Mouse (Mus musculus) ovary, postnatal 36 days (tissue): ENCODE measurements around the gene Ttf2.

Experiments
- DNase-seq: peaks from one replicate; pipeline ENCODE4 v3.0.0; 2022; ENCODE audit warnings: low spot score, mixed read lengths

The Ttf2 gene

DNA sequence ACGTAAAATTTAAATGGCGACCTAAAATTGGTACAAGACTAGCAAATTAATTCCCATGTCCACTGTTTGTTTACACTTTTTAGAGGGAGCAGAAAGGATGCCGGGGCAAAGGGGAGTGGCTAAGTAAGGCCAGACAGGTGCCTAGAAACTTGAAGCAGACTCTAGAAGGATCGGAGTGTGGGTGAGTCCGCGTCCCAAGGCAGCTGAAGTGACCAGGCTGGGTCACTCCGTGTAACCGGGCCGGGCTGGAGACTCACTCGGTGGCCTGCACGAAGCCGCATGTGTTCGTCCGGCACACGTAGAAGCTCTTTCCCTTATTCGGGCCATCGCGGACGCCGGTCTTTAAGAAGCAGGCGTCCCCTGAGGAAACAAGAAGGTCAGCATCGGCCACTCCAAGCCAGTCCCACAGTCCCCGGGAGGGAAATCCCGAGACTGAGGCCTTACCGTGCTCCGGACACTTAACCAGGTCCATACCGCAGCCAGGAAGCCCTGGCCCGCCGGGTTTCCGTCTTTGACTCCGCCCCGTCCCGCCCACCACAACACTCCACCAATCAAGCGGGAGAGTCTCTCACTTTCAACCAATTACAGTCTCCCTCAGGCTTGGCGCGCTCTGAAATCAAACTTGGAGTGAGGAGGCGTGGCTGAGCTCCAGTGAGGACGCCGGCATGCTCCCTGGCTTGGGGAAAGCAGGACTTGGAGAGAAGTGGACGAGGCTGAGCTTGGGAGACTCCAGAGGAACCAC lies at the start of gene Ttf2:
Ttf2 (minus strand) TSS at position 488 of the 742 bp plus-strand sequence.
- peak; percentile 91 for DNase-seq

DNA sequence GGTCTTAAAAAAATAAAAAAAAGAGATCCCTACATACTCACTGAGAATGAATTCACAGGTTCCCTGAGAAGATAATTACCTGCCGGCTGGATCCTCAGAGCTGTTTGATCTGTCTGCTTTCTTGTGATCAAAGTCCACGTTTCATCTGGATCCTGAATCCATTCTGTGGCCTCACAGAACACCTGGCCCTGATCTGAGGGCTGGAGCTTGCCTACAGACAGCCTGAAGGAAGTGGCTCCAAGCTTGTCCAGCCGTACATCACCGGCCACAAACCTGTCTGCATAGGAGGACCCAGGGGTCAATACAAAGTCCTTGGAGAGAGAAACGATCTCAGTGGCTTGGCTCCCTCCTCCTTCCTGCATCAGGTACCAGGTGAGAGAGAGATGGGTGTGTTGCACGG lies 49.0 kb upstream of the Ttf2 start:
- DNase-seq = no peak

DNA sequence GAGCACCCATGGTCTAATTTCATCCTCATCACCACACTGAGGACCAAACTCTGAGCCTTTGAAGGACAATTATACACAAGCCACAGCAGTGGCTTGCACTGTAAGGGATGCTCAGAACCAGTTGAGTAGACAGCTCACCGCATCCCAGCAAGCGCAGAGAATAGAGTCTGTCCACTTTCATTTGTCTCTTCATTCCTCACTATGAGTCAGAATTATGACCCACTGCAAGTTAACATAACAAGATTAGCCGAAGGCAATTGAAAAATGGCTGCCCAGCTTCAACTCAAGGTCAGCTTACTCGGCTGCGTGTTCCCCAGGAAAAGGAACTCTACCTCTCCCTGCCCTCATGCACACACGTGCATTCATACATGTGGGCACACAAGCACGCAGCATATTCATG lies 46.6 kb upstream of the Ttf2 start:
- no peak for DNase-seq

DNA sequence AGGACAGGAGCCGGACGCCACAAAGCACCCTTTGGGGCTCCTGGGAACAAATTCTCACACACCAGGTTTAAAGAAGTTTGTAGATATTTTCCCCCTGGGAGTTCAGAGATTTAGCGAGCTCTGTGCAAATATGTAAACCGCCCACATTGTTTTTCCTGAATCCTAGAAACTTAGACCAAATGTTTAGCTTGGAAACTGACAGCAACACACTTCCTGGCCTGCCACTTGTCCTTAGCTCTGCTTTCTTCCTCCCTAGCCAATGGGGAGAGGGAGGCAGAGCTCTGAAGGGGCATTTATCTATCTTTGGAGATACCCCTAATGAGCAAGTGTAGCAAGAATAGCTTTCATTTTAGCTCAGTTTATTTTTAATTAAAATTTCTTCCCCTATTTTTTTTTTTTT lies 45.8 kb upstream of the Ttf2 start:
- DNase-seq = no peak

DNA sequence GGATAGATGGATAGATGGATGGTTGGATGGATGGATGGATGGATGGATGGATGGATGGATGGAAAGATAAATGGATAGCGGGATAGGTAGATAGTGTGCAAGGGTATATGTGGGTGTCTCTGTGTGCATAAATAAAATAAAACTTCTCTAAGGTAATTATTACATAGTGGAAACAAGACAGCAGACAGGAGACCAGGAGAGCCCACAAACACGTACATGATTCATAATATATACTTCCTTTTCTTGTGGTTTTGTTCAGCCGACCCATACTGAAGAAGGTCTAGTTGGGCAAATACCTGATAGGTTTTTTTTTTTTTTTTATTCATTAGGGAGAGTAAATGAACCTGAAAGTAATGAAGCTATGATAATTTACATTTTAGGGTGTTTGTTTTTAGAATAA lies 44.1 kb upstream of the Ttf2 start:
- no peak for DNase-seq

DNA sequence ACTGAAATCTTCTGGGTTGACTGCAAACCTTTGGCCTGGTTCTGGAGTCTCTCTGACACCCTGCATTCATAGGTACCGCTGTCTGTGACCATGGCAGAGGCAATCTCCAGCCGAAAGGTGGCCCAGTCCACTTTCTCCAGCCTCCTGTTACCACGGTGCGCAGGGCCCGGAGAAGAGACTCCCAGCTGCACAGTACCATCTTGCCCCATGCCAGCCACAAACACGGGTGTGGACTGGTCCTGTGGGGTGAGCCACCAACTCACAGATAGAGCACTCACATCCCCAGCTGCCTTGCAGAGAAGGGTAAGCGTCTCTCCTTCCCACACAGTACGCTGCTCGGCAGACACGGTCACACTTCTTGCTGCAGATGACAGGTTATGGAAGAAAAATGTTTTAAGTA lies 43.5 kb upstream of the Ttf2 start:
- DNase-seq = no peak

DNA sequence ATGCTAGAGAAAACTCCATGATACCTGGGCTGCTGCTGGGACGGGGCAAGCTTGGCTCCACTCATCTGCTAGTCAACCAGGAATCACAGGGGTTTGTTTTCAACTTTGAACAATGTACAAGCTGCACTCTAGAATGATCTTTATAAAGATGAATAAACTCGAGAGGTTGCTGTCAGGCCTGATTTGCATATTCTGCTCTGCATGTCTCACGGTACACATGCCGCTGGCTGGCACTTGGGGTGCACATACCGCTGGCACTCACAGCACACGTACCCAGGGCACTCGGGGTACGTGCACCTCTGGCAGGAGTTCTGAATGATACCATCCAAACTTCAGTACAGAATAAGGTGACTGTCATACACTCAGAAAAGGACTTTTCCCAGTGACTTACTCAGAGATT lies 43.1 kb upstream of the Ttf2 start:
- DNase-seq = no peak

DNA sequence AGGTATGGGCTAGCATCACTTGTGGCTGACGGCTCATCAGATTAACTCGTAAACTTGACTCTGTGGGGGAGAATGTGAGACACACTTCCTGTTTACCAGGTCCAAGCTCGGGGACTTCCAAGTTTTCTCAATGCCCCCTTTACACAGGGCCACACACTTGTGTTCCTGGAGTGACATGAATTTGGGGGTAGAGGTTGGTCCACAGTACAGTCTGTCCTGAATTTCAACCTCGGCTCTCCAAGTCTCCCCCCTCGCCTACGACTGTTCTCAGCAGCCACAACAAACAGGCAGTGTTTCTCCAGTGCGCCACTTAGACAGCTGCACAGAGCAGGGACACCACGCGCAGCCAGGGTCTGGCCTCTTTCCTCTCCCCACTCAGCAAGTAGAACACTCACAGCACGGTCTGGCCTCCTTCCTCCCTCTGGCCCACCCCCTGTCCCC lies 42.7 kb upstream of the Ttf2 start:
- no peak for DNase-seq

DNA sequence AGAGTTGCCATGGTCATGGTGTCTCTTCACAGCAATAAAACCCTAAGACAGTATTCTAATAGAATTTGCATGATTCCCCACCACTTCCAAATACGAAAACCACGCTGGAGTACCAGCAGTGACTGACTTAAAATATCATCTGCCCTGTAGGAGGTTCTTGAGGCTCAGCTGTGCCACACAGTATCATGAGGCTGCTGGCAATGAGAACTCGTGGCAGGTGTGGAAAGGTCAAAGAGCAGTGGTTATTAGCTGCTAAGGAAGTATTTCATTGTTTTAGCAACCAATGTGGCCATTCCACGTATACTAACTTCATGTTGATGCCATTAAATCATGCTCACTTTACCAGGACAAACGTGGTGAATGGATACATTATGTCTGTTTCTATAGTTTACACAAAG lies 41.7 kb upstream of the Ttf2 start:
- no peak for DNase-seq

DNA sequence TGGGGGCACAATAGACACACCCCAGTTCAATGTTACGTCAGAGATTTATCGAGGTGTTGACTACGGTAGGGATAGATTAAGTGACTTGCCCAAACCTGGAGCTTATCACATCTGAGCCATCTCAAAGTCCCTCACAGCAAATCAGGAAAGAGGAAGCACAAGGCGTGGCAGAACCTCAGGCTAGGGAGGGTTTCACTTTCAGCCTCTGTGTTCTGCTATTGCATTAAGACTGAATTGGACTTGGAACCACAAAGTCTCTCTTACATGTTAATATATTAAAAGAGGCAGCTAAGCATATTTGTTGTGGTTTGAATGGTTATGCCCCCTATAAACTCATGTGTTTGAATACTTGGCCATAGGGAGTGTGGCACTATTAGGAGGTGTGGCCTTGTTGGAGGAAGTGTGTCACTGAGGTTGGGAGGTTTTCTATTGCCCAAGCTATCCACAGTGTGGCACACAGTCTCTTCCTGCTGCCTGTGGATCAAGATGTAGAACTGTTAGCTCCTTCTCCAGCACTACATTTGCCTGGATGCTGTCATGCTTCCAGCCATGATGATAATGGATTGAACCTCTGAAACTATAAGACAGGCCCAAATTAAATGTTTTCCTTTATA lies 41.2 kb upstream of the Ttf2 start:
- no peak for DNase-seq

DNA sequence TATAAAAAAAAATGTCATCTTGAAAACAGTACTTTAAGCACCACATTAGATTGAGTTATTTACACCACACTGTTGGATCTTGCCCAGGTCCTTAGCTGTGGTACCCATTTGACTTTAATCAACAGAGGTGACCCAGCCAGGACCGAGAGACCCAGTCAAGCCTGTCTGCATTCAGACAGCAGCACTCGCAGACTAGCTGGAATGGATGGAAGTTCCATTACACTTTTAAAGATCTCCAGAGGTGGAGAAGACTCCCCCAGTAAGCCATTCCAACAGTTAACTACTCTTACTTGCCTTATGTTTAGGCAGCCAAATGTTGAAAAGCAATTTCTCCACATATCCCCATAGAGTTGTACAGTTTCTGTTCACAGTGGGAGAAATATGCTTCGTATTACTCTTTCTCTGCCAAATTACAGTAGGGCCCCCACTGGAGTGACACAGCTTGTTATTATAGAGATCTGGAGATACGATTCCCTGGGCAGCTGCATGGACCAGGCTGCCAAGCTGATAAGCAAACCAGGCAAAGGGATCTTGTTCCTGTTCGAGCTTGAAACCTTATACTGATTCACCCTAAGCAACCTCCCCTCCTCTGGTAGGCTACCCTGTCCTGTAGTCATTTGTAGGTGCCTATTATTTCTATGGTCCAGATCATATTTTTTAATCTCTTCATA lies 37.8 kb upstream of the Ttf2 start:
- DNase-seq = no peak

DNA sequence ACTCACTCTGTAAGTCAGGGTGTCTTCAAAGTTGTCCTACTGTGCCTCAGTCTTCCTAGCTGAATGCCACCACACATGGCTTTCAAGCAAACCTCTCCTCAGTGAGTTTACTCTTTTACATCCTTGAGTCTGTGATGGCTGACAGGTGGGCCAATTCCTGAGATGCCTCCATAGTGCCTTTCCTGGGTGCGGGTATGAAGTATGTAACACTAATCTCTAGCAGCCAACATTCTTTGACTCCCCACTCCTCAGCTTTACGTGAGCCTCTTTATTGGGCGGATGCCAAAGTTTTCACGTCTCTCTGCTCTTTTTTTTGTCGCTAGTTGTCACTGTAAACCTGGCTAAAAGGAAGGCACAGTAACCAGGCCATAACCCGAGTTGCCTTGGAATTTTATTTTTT lies 35.9 kb upstream of the Ttf2 start:
- DNase-seq = no peak

DNA sequence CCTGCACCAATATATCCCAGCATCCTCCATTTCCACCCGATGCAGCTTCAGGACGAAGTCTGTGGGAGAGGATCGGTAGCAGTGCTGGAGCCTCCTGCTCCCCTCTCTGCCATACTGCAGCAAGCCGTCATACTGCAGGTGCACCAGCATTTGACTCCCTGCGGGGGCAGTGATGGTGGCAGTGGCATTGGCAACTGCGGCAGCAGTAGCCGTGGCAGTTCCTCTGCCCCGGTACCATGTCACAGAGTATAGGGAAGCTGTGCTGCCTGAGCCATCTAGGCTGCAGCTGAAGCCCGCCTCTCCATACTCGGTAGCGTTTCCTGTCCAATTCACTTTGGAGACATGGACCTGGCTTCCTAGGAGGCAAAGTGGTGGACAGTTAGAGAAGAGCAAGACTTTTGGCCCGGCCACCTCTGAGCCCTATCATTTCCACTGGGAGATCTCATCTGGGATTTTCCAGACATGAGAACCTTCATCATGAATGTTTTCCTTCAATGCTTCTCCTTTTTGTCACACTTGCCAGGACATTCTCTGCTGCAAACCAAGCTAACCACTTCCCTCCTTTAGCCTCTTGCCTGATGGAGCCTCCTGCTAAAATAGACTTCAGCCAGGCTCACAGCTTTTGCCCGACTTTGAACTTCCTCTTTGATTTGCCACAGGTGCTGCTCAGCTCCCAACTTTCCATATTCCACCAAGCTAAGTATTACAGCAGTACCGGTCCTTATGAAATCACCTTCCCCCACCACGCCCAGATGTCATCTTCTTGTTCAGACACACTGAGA lies 34.3 kb upstream of the Ttf2 start:
- no peak for DNase-seq

DNA sequence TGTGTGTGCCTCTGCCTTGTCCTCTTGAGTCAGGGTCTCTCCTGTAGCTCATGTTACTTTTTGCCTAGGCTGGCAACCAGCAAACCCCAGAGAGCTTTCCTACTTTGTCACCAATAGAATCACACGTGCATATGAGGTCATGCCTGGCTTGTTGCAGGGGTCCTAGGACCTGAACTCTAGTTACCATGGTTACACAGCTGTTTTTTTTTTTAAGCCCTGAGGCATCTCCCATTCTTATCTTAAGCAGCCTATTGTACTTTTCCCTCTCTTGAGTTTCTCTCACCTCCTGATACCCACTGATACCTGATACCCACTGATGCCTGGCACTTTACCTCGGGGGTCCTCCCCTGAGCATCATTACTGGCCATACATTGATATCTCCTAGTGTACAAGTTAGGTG lies 30.3 kb upstream of the Ttf2 start:
- DNase-seq = no peak

DNA sequence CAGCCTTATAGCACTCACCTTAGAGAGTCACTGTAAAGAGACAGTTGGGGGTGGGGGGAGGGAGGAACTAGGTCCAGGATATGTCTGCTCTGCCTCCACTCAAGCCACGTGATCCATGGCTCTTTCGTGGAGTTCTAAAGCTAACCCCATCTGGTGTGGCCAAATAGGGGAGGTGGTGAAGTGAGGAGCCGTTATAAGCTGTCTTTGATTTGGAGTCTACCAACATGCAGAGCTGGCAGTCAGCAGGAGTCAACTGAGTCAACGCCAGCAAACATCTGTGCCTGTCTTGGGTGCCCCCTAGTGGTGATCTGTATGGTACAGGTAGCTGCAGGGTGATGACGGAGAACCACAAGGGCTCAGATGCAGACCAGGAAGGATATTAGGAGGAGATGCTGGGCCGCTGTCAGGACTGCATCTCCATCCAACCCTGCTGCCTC lies 29.5 kb upstream of the Ttf2 start:
- peak; percentile 54 for DNase-seq

DNA sequence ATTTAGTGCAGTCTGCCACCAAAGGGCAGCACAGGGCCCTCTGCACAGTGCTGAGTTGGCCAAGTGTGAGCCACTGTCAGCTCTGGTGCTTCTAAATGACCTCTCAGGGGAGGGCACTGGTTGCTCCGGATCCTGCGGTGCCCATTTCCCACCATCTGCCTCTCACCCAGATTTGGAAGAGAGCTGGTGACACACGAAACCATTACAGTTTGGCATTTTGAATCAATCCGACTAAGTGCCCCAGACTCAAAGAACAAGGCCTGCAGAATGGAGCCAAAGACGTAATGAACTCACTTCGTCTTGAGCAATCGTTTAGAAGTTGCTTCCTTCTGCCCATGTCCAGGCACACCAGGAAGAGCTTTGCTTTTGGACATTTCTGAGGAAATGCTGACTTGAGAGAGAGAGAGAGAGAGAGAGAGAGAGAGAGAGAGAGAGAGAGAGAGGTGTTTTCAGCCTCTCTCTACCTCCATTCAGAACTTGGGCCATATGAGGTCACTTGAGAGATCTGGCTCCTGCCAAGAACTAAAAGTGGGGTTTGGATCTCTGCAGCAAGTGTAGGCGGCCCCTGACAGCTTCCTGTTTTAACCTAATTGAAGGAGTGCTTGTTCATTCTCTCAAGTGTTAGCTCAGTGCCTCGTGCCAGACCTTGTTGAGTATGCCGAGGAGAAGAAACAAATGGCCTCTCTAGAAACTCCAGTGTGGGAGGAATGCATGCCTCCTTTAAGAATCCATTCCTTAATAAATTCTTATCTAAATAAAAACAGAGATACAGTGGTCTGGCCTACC lies 28.5 kb upstream of the Ttf2 start:
- no peak for DNase-seq

DNA sequence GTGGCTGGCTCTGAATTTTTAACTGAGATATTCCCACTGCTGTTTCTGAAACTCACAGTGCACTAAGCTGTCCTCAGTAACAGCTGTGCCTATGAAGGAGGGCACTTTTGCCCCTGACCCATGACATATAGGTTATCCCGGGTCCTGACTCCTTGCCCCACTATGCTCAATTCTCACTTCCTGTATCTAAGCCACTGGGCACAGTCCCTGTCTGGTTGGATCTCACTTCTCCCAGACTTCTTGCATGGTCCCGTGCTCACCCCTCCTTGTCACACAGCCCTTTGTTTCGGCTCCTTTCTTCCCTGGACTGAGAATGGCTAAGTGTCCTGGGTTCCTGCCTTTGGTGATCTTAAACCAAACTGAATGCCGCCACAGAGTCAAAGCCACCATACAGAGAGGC lies 24.8 kb upstream of the Ttf2 start:
- DNase-seq = no peak

DNA sequence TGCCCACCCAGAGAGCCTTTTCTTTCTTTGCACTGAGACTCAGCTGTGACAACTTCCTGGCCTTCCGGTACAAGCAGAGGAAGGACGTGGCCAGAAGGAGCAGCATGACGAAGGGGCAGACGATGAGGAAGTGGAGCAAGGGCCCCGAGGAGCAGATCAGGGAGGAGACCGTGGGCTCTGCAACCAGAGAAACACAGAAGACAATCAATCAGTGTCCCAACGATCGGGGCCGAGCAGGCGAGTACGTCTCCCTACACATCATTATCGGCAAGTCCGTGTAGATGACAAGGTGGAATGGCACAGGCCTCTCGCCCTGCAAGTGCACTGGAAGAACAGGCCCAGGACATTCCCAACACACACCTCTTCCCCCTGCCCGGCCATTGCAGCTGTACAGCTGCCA lies 24.3 kb upstream of the Ttf2 start:
- no peak for DNase-seq

DNA sequence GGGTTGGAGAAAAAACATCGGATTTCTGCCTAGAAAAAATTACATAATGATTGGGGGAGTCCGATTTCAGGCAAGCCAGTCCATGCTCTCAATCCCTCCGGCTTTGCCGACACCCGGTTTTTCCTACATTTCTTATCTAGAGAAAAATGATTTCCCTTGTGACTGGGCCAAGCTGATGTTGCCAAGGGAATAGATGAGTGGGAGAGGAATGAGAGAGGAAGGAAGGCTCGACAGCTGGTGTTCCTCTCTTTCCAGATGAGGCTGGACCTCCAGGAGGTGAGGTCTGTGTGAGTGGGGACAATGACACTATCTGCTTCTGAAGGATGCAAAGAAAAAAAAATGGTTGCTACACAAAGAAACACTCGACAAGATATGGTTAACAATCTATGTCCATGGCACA lies 23.7 kb upstream of the Ttf2 start:
- DNase-seq = no peak

DNA sequence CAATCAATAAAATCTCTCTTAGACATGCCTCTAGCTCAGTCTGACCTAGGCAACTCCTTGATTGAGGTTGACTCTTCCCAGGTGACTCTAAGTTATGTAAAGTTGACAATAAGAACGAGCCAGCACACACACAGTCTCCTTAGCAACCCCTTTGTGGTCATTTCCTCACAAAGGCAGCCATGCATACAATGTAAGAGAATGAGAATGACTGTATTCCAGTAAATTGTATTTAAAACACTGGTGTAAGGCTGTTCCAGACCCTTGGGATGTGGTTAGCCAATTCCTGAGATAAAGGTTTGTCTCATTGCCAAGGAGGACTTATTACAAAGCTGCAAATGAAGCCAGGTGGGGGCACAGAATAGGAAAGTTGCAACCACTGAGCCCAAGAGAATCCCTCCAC lies 20.8 kb upstream of the Ttf2 start:
- DNase-seq = no peak

DNA sequence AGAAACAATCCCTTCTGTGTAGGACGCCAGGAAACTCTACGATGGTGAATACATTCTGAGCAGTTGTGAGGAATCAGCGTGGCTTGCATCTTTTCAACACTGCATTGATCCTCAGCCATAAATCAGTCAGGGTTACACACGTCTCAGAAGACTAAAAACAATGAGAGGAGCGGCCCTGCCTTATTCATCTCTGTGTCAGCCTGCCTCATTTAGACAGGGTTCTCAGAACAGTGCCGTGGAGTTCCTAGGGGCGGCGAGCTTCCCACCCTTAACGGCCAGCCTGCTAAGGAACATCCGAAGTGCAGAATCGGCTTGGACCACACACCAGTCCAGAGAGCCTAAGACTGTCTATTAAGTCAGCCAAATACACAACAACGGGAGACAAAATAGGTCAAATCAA lies 20.0 kb upstream of the Ttf2 start:
- DNase-seq = no peak

DNA sequence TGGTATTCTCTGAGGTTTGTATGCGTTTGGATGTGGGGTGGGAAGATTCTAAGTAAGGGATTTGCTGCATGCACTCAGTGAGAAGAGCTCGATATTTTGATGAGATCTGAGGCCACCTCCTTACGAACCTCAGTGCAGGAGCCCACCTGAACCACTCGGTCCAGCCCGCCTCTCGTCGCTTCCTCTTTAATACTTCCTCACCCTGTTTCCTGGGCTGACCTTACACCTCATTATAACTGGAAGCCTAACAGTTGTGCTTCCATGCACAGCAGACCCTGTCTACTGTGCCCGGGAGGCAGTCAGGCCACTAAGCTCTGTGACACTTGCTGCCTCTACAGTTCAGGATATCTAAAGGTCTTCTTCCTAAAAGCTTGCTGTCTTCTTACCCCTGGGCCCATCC lies 9.8 kb upstream of the Ttf2 start:
- no peak for DNase-seq
